Mouse (Mus musculus) naive thymus-derived CD4-positive, alpha-beta T cell, adult 2 months (primary cell): ENCODE results near the gene Ftsj1.

ENCODE experiments used
- DNase-seq: peaks from one replicate; pipeline ENCODE4 v3.0.0-alpha.2; 2011; ENCODE audit warnings: low read depth

Gene Ftsj1

DNA sequence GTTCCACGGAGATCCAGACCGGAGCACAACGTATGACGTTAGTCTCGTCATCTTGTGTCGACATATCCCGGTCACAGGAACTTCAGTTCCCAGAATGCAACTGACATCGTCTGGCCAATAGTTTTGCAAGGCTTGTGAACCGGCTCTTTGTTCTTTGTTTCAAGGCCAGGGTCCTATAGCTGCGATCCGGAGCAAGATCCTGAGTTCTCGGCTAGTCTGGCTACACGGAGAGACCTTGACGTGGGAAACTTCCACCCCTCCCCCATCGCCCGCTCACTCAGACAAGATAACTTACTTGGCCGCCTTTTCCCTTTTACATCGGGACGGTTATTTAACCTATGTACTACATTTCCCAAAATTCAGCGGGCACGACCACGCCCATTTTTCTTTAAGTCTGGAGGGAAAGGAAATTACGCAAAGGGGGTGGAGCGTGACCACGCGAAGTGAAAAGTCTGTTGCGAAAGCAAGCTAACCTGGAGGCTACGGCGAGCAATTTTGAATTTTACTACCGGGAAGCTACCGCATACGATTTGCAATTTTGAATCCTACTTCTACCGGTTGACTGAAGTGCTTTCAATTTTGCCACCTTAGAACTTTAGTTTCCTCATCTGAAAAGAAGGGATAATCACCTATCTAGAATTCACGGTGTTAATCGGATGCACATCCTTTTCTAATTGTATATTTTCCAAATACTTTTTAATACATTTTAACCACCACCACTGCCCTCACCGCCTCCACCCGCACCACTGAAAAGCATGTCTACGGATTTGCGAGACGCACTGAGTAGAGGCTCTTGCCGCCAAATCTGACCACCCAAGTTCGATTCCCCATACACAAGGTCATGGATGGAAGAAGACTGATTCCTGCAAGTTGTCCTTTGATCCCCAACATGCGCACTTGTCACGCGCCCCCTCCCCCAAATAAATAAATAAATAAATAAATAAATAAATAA is at the start of gene Ftsj1:
Gene Ftsj1 (minus strand): TSS at position 73 of the 952 bp plus-strand sequence.
- peak; percentile 93 for DNase-seq

DNA sequence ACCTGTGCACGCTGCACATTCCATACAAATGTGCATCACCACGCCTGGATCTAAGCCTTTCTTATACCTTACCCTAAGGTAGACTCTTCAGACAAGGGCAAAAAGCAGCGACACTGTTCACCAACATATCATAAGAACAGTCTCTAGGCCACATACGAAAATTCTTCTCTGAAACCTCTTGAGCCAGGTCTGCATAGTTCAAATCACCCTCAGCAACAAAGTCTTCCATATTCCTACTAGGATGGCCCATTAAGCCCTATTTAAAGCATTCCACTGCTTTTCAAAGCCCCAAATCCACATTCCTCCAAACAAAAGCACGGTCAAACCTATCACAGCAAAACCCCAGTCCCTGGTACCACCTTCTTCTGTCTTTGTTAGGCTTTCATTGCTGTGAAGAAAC is 36.4 kb upstream of the Ftsj1 start:
- DNase-seq, result no peak

DNA sequence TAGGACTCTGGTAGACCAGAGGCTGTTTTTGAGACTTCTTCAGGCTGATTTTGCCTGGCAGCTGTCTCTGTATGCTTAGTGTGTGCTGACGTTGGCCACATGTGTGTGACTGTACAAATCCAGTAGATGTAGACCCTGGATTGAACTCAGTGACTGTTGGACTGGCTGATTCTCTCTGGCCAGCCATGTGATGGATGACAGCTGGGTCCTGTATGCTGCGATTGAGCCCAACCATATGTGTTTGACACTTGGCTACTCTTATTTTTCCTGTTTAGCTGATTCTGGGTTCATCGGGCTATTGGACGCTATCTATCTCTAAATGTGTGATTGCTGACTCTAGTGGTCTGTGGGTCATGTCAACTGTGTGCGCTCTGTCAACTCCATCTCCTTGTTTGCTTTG is 21.9 kb upstream of the Ftsj1 start:
- no peak for DNase-seq

DNA sequence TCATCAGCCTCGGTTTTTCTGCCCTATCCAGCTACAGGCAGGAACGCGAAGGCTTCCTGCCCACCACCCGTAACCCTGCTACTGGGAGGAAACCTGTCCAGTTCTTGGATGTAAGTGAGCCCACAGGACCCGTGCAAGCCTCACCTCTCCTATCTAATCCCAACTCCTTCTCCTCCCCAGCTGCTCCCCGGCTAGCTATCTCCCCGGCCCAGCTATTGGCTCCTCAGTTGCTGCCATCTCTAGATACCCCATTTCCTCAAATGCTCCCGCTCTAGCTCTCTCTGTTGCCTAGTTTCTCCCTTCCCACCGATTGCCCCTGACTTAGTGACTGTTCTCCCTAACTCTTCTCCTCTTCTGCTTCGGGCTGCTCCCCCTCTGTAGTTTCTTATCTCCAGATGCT is 19.8 kb upstream of the Ftsj1 start:
- DNase-seq, result no peak

DNA sequence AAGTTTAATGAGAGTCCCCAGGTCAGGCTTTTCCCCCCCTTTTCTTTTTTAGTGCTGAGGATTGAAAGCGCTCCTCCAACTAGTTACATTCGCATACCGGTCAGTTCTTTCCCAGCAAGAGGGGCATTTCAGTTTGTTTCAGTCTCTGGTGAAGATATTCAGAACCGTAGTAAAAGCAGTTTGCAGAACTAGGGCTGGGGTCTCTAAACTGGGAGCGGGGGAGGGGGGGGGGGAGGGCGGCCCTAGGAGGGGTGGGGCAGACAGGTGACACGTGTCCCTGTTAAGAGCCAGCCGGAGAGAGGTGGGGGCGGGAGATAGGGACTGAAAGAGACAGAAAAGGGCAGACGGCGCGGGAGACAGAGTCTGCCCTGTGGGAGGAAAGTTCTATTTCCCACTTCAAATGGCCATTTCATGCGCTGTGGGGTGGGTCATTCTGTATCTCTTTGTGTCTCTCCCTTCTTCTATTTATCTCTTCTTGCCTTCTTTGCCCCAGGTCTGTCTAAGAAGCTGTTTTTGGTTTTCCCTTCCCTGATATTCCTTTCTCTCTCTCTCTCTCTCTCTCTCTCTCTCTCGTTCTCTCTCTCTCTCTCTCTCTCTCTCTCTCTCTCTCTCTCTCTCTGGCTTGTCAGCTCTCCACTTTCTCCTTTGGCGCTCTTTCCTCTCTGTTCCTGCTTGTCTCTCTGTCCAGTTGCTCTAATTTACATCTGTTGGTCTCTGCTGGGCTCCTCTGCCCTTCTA is 19.0 kb upstream of the Ftsj1 start, which contains the start of gene Slc38a5:
Gene Slc38a5 (plus strand): TSS at position 51 of the 738 bp plus-strand sequence.
- no peak for DNase-seq

DNA sequence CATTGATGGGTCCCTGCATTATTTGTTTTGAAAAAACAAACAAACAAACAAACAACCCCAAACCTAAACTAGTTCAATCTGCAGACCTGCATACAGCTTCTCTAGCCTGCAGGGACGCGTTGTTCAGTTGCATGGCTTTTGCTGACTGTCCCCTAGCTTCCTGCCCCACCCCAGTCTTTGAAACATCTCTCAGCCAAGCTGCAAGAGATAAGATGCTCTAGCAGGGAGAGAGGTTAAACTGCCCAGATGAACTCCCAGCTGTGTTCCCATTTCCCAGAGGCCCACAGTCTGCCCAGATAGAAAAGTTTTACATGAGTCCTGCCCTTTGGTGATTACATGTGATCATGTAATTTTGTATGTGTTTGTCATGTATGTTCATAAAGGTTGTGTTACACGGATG is 12.0 kb upstream of the Ftsj1 start:
- DNase-seq, result no peak

DNA sequence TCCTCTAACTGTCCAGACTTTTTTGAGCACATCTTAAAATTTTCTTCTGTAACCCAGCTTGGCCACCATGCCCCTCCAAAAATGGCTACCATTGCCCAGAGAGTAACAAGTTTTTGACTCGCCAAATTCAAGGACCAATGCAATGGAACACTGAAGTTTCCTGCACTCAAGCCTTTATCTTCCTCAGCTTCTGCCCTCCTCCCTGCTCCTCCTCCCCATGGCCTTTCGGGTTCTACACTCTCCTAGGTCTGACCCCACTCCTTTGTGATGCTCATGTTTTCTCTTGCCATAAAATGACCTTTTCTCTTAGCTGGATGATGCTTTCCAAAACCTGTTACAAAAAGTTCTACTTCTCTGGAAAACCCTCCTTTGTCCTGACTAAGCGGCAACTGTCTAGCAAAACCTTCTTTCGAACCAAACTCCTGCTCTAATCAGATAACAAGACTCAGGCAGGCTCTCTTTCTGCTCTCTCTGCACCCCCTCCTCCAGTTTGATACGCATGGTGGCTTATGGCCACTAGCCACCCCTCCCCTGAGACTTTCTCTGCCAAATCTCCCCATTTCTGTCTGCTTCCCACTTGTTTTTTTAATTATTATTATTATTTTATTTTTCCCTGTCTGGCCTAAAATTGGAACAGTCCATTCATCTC is 11.1 kb upstream of the Ftsj1 start:
- no peak for DNase-seq

DNA sequence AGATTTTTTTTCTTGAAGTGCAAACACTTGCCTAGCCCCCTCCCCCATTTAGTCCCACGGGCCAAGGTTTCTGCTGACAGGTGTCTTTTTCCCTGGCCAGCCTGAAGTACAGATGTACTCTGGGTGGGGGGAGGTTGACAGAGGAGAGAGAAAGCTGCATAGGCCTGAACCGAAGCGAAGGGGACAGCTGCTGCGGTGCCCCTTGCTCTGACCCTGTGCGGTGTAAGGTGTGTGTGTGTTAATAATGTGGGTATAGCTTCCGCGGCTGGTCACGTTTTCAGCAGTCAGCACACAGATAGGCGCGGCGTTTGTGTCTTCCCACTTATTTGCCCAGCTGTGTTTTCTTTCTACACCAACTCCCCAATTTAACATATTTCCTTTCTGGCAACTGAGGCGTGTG is 7.3 kb upstream of the Ftsj1 start:
- DNase-seq, result no peak

DNA sequence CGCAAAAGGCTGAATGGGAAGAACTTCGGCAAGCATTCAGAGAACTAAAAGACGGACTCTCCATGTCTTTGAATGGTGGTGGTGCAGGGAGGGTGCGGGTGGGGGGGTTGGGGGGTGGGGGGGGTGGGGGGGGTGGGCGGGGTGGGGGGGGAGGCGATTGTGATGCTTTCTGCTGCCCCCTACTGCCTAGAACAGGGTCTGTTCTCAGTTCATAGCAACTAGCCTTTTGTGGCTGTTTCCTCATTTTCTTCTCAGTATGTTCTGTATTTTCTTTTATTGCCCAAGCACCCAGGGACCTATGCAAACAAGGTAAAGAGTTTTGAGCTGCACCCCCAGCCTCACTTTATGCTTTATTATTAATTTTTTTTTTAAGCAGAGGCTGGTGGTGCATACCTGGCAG is 3.6 kb upstream of the Ftsj1 start:
- no peak for DNase-seq

DNA sequence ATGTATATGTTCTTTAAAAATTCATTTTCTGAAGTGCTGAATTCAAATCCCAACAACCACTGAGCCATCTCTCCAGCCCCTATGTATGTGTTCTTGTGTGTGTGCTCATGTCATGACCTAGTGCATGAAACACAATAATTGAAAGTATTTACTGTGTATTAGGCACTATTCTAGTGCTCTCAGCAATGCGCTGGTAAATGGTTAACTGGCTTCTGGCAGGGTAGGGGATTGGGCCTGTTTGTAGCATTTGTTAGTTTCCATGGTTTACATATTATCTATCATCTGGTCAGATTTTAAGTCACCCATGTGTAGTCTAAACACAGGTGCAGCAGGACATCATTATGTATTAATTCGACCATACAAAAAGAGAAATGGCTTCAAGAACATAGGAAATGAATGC is 1.5 kb upstream of the Ftsj1 start:
- DNase-seq, result no peak

DNA sequence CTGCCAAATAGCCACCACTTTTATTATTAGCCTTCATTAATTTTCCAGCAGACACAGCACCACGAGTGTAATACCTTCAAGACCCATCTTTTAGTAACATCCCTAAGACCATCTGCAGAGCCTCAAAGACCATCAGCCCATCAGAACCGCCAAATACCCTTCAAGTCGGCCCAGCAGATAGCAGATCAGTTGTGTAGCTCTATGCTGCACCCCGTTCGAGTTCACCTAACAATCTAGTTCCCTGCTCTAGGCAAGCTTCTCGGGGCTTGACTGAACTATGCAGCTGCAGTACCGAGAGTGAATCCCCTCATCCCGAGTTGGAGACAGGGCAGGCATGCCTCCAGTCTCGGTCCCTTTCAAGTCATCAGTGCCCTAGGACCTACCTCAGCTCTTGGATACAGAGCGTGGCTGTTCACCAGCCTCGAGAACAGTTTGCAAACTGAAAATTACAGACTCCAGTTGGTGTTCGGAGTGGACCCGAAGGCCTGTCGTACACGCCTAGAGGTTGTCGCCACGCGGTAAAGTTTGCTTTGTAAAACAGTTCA is 345 bp downstream of the Ftsj1 start:
- DNase-seq, result no peak

DNA sequence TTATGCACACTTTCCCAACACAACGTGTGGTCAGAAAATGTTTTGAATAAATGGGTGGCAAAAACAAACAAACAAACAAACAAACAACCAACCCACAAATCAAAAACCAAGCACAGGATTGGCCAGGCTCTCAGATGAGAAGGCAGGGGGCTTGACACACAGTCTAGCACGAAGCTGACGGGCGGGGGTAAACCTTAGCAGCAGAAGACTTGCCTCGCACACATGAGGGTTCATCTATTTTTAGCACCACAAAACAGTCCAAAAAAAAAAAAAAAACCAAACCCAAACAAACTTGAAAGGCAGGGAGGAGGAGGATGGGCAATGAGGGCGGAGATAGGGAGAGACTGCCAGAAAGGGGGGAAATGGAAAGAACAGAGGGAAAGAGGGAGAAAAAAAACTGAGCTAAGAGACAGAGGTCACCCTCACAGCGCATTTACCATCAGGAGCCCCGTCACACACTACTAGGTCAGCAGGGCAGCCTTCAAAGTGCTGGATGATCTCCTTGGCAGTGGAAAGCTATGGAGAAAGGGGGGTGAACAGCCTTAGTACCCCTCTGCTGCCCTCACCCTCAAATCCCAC is 3.6 kb downstream of the Ftsj1 start:
- DNase-seq, result no peak

DNA sequence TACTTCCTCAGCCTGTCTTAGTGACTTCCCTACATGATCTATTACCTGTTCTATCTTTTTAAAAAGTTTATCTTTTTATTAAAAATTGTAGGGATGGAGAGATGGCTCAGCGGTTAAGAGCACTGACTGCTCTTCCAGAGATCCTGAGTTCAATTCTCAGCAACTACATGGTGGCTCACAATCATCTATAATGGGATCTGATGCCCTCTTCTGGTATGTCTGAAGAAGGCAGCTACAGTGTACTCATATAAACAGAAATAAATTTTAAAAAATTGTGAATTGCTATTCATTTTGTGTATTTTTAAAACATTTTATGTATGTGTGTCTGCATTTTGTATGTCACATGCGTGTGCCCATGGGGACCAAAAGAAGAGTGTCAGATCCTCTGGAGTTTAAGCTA is 4.5 kb downstream of the Ftsj1 start:
- DNase-seq, result no peak

DNA sequence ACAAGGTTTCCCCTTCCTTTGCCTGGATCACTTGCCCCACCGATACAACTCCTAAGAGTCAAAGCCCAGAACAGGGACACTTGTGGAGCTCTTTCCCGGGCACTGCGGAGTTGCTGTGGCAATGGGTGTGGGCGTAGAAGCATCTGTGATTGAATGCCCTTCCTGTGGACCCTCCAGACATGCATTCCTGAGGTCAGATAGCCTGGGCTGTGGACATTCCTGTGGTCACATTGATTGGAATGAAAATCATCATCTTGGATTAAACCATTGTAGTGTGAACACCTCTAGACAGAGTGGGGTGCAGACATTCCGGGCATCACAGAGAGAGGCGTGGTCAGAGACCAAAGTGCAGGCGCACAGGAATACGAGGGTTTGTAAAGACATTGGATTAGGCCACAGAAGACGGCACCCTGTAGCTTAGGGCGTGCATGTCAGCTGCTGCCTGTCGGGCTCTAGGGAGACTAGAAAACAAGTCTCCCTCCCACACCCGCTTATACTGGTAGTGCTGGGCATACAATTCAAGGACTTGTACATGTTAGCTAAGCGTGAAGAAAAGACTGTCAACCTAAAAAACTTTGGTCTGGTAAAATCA is 13.3 kb downstream of the Ftsj1 start:
- DNase-seq, result no peak

DNA sequence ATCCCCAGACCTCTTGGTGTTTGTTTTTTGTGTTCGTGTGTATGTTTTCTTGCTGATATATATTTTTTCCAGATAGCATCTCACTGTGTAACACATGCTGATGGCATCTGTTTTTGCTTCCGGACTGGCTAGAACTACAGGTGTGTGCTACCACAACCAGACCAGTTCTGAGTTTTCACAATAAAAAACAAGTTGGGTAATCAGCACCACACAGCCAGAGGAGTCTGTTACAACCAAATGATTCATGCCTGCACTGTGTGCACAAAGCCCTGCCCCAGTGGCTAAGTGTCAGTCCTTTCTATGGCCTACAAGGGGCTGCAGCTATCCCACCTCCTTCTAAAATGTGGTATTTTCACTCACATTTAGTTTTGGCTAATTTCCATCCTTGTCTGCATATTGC is 15.5 kb downstream of the Ftsj1 start:
- no peak for DNase-seq

DNA sequence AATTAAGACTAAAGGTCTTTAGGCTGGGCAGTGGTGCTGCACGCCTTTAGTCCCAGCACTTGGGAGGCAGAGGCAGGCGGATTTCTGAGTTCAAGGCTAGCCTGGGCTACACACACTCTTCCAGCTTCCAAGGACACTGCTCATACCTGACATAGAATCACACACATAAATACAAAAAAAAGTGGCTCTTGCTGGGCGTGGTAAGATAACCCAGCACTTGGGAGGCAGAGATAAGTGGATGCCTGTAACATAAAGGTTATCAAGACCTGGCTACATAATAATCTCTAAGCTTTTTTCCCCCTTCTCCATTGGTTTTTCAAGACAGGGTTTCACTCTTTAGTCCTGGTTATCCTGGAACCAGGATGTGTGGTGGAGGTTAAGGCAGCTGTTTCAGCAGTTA is 18.6 kb downstream of the Ftsj1 start:
- DNase-seq, result no peak

DNA sequence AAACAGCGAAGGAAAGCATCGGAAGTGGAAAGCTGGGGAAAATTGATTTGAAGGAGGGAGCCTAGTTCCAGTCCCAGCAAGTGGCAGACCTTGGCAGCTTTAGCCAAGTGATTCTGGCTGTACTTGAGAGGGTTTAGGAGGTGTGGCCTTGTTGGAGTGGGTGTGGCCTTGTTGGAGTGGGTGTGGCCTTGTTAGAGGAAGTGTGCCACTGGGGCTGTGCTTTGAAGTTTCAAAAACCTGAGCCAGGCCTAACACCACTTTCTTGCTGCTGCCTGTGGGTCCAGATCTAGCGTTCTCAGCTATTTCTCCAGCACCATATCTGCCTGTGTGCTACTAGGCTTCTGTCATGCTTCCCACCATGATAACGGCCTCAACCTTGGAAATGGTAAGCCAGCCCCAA is 21.9 kb downstream of the Ftsj1 start:
- no peak for DNase-seq

DNA sequence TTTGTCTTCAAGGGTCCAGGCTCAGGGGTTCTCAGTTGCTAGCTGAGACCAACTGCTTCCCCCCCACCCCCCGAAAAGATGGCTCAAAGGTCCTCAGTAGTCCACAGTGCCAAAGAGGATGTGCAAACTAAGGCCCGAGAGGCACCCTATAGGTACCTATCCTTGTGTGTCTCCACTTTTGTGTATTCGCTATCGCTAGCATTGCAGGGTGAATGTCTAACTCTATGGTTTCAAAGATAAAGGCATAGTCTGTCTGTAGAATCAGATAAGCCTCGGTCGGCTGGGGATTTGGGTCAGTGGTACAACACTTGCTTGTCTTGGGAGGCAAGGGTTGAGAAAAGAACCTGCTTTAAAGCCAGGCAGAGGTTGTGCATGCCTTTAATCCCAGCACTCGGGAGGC is 28.7 kb downstream of the Ftsj1 start:
- no peak for DNase-seq

DNA sequence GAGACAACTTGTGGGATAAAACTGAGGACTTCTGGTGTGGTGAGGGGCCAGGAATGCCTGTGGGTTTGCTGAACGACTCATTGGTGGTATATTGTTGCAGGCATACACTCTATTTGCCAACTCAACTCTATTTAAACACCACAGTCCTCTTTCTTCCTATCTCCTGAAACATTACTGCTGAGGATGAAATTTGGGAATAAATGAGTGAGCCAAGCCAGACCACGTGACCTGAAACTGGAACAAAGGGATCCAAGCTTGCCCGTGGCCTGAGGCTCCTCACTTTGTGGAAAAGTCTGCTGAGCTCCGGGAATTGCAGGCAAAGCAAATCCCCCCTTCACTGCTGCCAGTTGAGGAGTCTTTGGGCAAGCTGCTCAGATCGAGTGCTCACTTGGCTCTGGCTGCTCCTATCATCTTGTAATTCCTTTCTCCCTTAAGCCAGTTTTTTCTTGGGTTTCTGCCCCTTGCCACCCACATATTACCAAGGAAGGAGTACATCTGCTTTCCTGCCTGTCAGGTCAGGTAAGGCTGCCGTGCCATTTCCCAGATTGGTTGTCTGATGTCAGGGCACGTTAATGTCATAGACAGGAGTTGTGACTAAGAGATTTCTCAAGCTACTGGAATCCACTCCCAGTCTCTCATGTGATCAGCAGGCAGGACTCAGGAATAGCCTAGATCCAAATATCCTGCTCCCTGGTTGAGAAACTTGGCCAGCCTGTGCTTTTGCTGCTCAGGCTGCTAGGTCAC is 29.4 kb downstream of the Ftsj1 start:
- DNase-seq, result no peak

DNA sequence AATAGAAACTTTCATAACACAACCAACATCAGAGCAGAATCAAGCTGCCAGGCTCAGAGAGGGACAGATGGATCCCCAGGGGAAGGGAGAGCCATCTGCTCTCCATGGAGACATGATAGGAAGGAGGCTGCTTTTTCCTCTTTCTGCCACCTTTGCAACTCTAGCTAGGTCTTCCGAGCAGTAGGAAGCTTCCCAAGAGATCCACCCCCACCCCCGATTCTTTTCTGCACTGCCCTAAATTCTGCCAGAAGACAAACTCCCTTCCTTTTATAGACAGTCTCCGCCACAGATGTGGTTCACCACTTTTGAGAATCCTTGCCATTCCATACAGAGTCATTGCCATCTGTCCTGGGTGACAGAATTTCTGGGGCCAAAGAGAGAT is 29.9 kb downstream of the Ftsj1 start:
- no peak for DNase-seq

DNA sequence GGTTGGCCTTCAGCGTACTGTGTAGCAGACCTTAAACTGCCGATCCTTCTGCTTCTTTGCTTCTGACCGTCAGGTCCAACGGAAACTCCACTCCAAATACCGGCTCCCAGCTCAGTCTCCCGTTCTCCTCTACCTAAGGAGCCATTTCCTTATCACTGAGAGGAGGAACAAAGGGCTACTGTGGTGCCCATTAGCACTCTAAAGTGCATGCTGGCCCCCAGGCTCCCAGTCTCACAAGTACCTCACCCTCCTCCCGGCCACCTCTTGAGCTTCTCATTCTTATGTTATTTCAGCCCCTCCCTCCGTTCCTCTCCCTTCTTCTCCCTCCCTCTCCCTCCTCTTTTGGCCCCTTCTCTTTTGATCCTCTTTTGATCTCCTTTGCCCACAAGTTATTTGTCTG is 32.6 kb downstream of the Ftsj1 start:
- no peak for DNase-seq
